In genomic region chr1:166803928-166804327, GRCm38 (mm10) we compare ENCODE assay signal across 26 mouse cellular contexts.
A peak's percentile ranks its signal among the peaks of the same experiment; 100 is the strongest.
DNase-seq lines count a peak whose midpoint lies in the region; ATAC-seq and TF ChIP-seq lines count a peak whose summit lies in the region.
"Had no signal": no experiment of that assay in that cellular context is flagged by ENCODE, and none has a peak within 500 bp of the region (broad histone marks: within the 10 kb centered on the region; RNA-seq: fewer than 3 reads in every experiment).

No protein-coding gene starts in this region.

- no peak overlapping the region for H3K4me3 ChIP-seq in C2C12 (ENCODE audit: insufficient read depth, poor library complexity, severe bottlenecking)
- no peak overlapping the region for H3K4me3 ChIP-seq in myocyte
- H3K4me3 ChIP-seq in forebrain, embryonic 13.5 days: no peak overlapping the region
- H3K4me3 ChIP-seq: embryonic facial prominence, embryonic 13.5 days; embryonic facial prominence, embryonic 15.5 days; erythroblast, embryonic 14.5 days; forebrain, embryonic 10.5 days; forebrain, embryonic 12.5 days; forebrain, embryonic 15.5 days had no signal

- no peak for DNase-seq in layer of hippocampus, adult 11-12 months (ENCODE audit: low spot score)
- no peak for DNase-seq in gastrocnemius, postnatal 4 days (ENCODE audit: low spot score in 2 of 2)
- DNase-seq in adrenal gland, adult 8-10 months: no peak
- DNase-seq: adrenal gland, postnatal 10 days; adrenal gland, postnatal 25 days; B cell, adult 2 months; cerebellum, adult 11-12 months; cerebellum, adult 2 months; cerebellum, adult 9-10 months; cerebellum, postnatal 10 days; cerebellum, postnatal 25 days; embryo, embryonic 11 days; forebrain, postnatal 0 days had no signal

- H3K79me3 ChIP-seq in C2C12 (ENCODE audit: low read depth): no peaks in the 10 kb centered on the region

- H3K27ac ChIP-seq in forebrain, embryonic 13.5 days: no peak overlapping the region
- H3K27ac ChIP-seq: embryonic facial prominence, embryonic 13.5 days; embryonic facial prominence, embryonic 15.5 days; forebrain, embryonic 10.5 days; forebrain, embryonic 12.5 days; forebrain, embryonic 15.5 days had no signal

- H3K36me3 ChIP-seq in C2C12 (ENCODE audit: control insufficient read depth, insufficient read depth): no peaks in the 10 kb centered on the region
- no peaks in the 10 kb centered on the region for H3K36me3 ChIP-seq in myocyte (ENCODE audit: control insufficient read depth, insufficient read depth)
- H3K36me3 ChIP-seq in forebrain, embryonic 13.5 days (ENCODE audit: poor library complexity, severe bottlenecking): no peaks in the 10 kb centered on the region
- H3K36me3 ChIP-seq: embryonic facial prominence, embryonic 13.5 days; embryonic facial prominence, embryonic 15.5 days; forebrain, embryonic 10.5 days; forebrain, embryonic 12.5 days; forebrain, embryonic 15.5 days had no signal

- no peak overlapping the region for H3ac ChIP-seq in C2C12 (ENCODE audit: control insufficient read depth, insufficient read length, low read depth)
- H3ac ChIP-seq in myocyte (ENCODE audit: control insufficient read depth, insufficient read length): no peak overlapping the region

- TF ChIP-seq CTCF in C2C12 (IDR thresholded peaks at IDR 0.05; ENCODE audit: control insufficient read depth, insufficient read depth, insufficient read length): no peak

- ATAC-seq in common myeloid progenitor, adult 5-6 weeks (replicated peaks; ENCODE audit: low read depth, poor library complexity, severe bottlenecking): peak; percentile 74
- peak; percentile 41 for ATAC-seq in megakaryocyte, adult 5-6 weeks (ENCODE audit: poor library complexity, severe bottlenecking)
- ATAC-seq in forebrain, embryonic 13.5 days: no peak
- ATAC-seq: activated CD4-positive, CD25-positive, alpha-beta regulatory T cell, adult 4 months; forebrain, embryonic 15.5 days; forebrain, postnatal 0 days; Patski had no signal

- H3K27me3 ChIP-seq in C2C12 (ENCODE audit: control insufficient read depth, insufficient read depth, insufficient read length) (no peaks in the 10 kb centered on the region), myocyte (ENCODE audit: control insufficient read depth, insufficient read depth, insufficient read length) (no peaks in the 10 kb centered on the region)
- H3K27me3 ChIP-seq in forebrain, embryonic 13.5 days: no peaks in the 10 kb centered on the region
- H3K27me3 ChIP-seq: embryonic facial prominence, embryonic 13.5 days; embryonic facial prominence, embryonic 15.5 days; forebrain, embryonic 12.5 days; forebrain, embryonic 15.5 days; Patski had no signal

- no peaks in the 10 kb centered on the region for H3K4me1 ChIP-seq in forebrain, embryonic 13.5 days
- H3K4me1 ChIP-seq: embryonic facial prominence, embryonic 13.5 days; embryonic facial prominence, embryonic 15.5 days; forebrain, embryonic 15.5 days had no signal

- no peaks in the 10 kb centered on the region for H3K9me3 ChIP-seq in forebrain, embryonic 13.5 days (replicated peaks)
- H3K9me3 ChIP-seq: embryonic facial prominence, embryonic 13.5 days; embryonic facial prominence, embryonic 15.5 days; forebrain, embryonic 10.5 days; forebrain, embryonic 12.5 days; forebrain, embryonic 15.5 days had no signal

- no peak overlapping the region for H3K9ac ChIP-seq in forebrain, embryonic 13.5 days
- H3K9ac ChIP-seq: embryonic facial prominence, embryonic 13.5 days; embryonic facial prominence, embryonic 15.5 days; forebrain, embryonic 12.5 days; forebrain, embryonic 15.5 days; forebrain, postnatal 0 days had no signal

- H3K4me2 ChIP-seq in myocyte (ENCODE audit: low read depth): no peak overlapping the region
- H3K4me2 ChIP-seq in forebrain, embryonic 13.5 days: no peak overlapping the region
- H3K4me2 ChIP-seq: embryonic facial prominence, embryonic 13.5 days; embryonic facial prominence, embryonic 15.5 days; forebrain, embryonic 12.5 days; forebrain, embryonic 15.5 days had no signal

- no peak for TF ChIP-seq POLR2A in myocyte (IDR thresholded peaks at IDR 0.05; ENCODE audit: insufficient read length, low read depth)

- WGBS in forebrain, embryonic 13.5 days: 86% methylated on average over 2 of the region's 2 CpGs

- H3K79me2 ChIP-seq in C2C12 (ENCODE audit: control insufficient read depth, insufficient read depth) (no peaks in the 10 kb centered on the region), myocyte (ENCODE audit: control insufficient read depth, insufficient read depth) (no peaks in the 10 kb centered on the region)

TF ChIP-seq in C2C12, 6 proteins besides CTCF, POLR2A, EP300 and RAD21:
- peak; percentile 62 for TF ChIP-seq CEBPB (IDR thresholded peaks at IDR 0.05; ENCODE audit: low read depth)
- no peak for TF ChIP-seq MYOG (IDR thresholded peaks at IDR 0.05; ENCODE audit: control insufficient read depth, extremely low read depth, insufficient read length)

TF ChIP-seq in myocyte, 11 proteins besides CTCF, POLR2A, EP300 and RAD21:
- TF ChIP-seq USF1 (IDR thresholded peaks at IDR 0.05; ENCODE audit: low read depth): no peak
- TF ChIP-seq REST (IDR thresholded peaks at IDR 0.05; ENCODE audit: insufficient read depth, insufficient read length): no peak
- TF ChIP-seq POLR2AphosphoS2 (IDR thresholded peaks at IDR 0.05; ENCODE audit: insufficient read length, low read depth): no peak
- TF ChIP-seq E2F4 (IDR thresholded peaks at IDR 0.05; ENCODE audit: insufficient read depth): no peak
- TF ChIP-seq SRF (IDR thresholded peaks at IDR 0.05; ENCODE audit: control insufficient read depth, insufficient read length, low read depth): no peak
- TF ChIP-seq MYOD1 (IDR thresholded peaks at IDR 0.05; ENCODE audit: control insufficient read depth in 1 of 3, insufficient read length in 2 of 3, low read depth in 2 of 3): no peak
- TF ChIP-seq CEBPB (IDR thresholded peaks at IDR 0.05; ENCODE audit: insufficient read depth, poor library complexity, severe bottlenecking): 0 out of 2 replicates have a peak, but pooled peaks have one; percentile 15
- no peak for TF ChIP-seq TCF12 (IDR thresholded peaks at IDR 0.05; ENCODE audit: insufficient read depth, poor library complexity, severe bottlenecking)
- no peak for TF ChIP-seq MYOG (IDR thresholded peaks at IDR 0.05; ENCODE audit: control insufficient read depth in 1 of 3, insufficient read depth in 1 of 3, insufficient read length in 2 of 3, low read depth in 2 of 3)
